Mouse (Mus musculus) stomach, embryonic 15.5 days (tissue): ENCODE results near the gene 1700047I17Rik2. TPM values are rescaled to one million over a fixed set of nuclear protein-coding genes. Genes with fewer than 3 reads are reported as not detected.
"Not testable (repeated sequence)": the region's sequence is repeated elsewhere in the genome, so short reads cannot be mapped to it uniquely, and the experiment has no call there.

Source experiments
- ATAC-seq: fragments of 200-750 bp; cut with Nextera tagmentation; 2 replicates; pipeline ENCODE4 v1.8.0; 2017; ENCODE audit warnings: low read depth, moderate number of reproducible peaks, moderate TSS enrichment; ENCODE audit not compliant: insufficient read depth, low FRiP score
- H3K27ac ChIP-seq: fragments of 300-500 bp; sonication (generic); 2 replicates; pipeline ENCODE4 v1.5.1; 2015; ENCODE audit warnings: mild to moderate bottlenecking, inconsistent platforms
- H3K27me3 ChIP-seq: fragments of 300-500 bp; sonication (generic); replicated peaks from 2 replicates; pipeline ENCODE4 v1.6.1; 2015; ENCODE audit warnings: inconsistent platforms
- H3K36me3 ChIP-seq: fragments of 300-500 bp; sonication (generic); 2 replicates; pipeline ENCODE4 v1.6.1; 2015; ENCODE audit warnings: inconsistent platforms
- H3K4me1 ChIP-seq: fragments of 300-500 bp; sonication (generic); 2 replicates; pipeline ENCODE4 v1.6.1; 2015; ENCODE audit warnings: inconsistent platforms
- H3K4me2 ChIP-seq: fragments of 300-500 bp; sonication (generic); 2 replicates; pipeline ENCODE4 v1.6.1; 2015; ENCODE audit warnings: mild to moderate bottlenecking, inconsistent platforms
- H3K4me3 ChIP-seq: fragments of 300-500 bp; sonication (generic); replicated peaks from 2 replicates; pipeline ENCODE4 v1.5.1; 2015; ENCODE audit warnings: inconsistent platforms
- H3K9ac ChIP-seq: fragments of 300-500 bp; sonication (generic); 2 replicates; pipeline ENCODE4 v1.6.1; 2015; ENCODE audit warnings: inconsistent platforms
- H3K9me3 ChIP-seq: fragments of 300-500 bp; sonication (generic); 2 replicates; pipeline ENCODE4 v1.6.1; 2016; ENCODE audit warnings: inconsistent platforms
- WGBS: fragments of 180-500 bp; shearing (Covaris S2); methylation state at CpG from one replicate; pipeline ENCODE4 v1.1.7; 2015; 5-methylcytosine and 5-hydroxymethylcytosine counted together
- polyA plus RNA-seq: library from polyadenylated mRNA; unstranded; fragments of >200 nt; fragmentation: Nextera tagmentation; extraction: Ambion mirVana; gene quantifications from 2 replicates; pipeline ENCODE4 v1.2.1, GENCODE M21; 2015

1700047I17Rik2 gene
- polyA plus RNA-seq, 1 experiment from 2014 or later, result not detected

GRCm38 (mm10) chr12:55263385-55263784, 64.0 kb downstream of the 1700047I17Rik2 start:
- not testable (repeated sequence) for H3K27ac ChIP-seq, H3K4me3 ChIP-seq, H3K4me1 ChIP-seq, H3K4me2 ChIP-seq, ATAC-seq, H3K9me3 ChIP-seq, H3K27me3 ChIP-seq, H3K9ac ChIP-seq, H3K36me3 ChIP-seq
- WGBS, result no CpG with 5 or more reads among the region's 5 CpGs

Other genes with a start within 250 kb of the 1700047I17Rik2 start
- gene Gm20403, start 213.1 kb upstream of the 1700047I17Rik2 start, polyA plus RNA-seq, result not detected in 2 replicates
- 21.5 and 23.4 TPM in 2 replicates for gene Baz1a, start 185.2 kb upstream of the 1700047I17Rik2 start, polyA plus RNA-seq
- gene 2700097O09Rik, start 119.5 kb upstream of the 1700047I17Rik2 start, polyA plus RNA-seq, result 32.2 and 33.3 TPM in 2 replicates
- 168 and 186 TPM in 2 replicates for gene Srp54a, start 119.3 kb upstream of the 1700047I17Rik2 start, polyA plus RNA-seq
- 23.6 and 28.4 TPM in 2 replicates for gene Fam177a, start 75.1 kb upstream of the 1700047I17Rik2 start, polyA plus RNA-seq
- gene Srp54b, start 44.5 kb upstream of the 1700047I17Rik2 start, polyA plus RNA-seq, result 62.7 and 69.3 TPM in 2 replicates
- 73.1 and 83.6 TPM in 2 replicates for gene Srp54c, start 30.6 kb downstream of the 1700047I17Rik2 start, polyA plus RNA-seq
- 22.2 and 23.1 TPM in 2 replicates for gene 1110008L16Rik, start 100.0 kb downstream of the 1700047I17Rik2 start, polyA plus RNA-seq
- gene Ppp2r3c, start 103.4 kb downstream of the 1700047I17Rik2 start, polyA plus RNA-seq, result 9.5 and 11.6 TPM in 2 replicates
- gene Psma6, start 184.6 kb downstream of the 1700047I17Rik2 start, polyA plus RNA-seq, result 392 and 406 TPM in 2 replicates